Mouse (Mus musculus) kidney, embryonic 14.5 days (tissue): ENCODE results near the gene Gm20532. TPM values are rescaled to one million over a fixed set of nuclear protein-coding genes. Genes with fewer than 3 reads are reported as not detected.

Experiments used
- ATAC-seq: fragments of 200-750 bp; cut with Nextera tagmentation; 2 replicates; pipeline ENCODE4 v1.8.0; 2017; ENCODE audit warnings: moderate number of reproducible peaks, mild to moderate bottlenecking, moderate TSS enrichment, moderate library complexity; ENCODE audit not compliant: low FRiP score, low TSS enrichment
- H3K27ac ChIP-seq: fragments of 300-500 bp; sonication (generic); 2 replicates; pipeline ENCODE4 v1.5.1; 2014; ENCODE audit warnings: low read depth, mild to moderate bottlenecking, low read length, moderate library complexity, mixed read lengths
- H3K27me3 ChIP-seq: fragments of 300-500 bp; sonication (generic); 2 replicates; pipeline ENCODE4 v1.6.1; 2014; ENCODE audit warnings: mild to moderate bottlenecking, low read length; ENCODE audit not compliant: control insufficient read depth, insufficient read depth
- H3K36me3 ChIP-seq: fragments of 300-500 bp; sonication (generic); 2 replicates; pipeline ENCODE4 v1.6.1; 2014; ENCODE audit warnings: low read length, mixed read lengths; ENCODE audit not compliant: control insufficient read depth, insufficient read depth
- H3K4me1 ChIP-seq: fragments of 300-500 bp; sonication (generic); 2 replicates; pipeline ENCODE4 v1.6.1; 2014; ENCODE audit warnings: low read length, mixed read lengths; ENCODE audit not compliant: control insufficient read depth, insufficient read depth
- H3K4me2 ChIP-seq: fragments of 300-500 bp; sonication (generic); replicated peaks from 2 replicates; pipeline ENCODE4 v1.6.1; 2014; ENCODE audit warnings: low read depth, mild to moderate bottlenecking, low read length
- H3K4me3 ChIP-seq: fragments of 300-500 bp; sonication (generic); 2 replicates; pipeline ENCODE4 v1.5.1; 2014; ENCODE audit warnings: mild to moderate bottlenecking, low read length
- H3K9ac ChIP-seq: fragments of 300-500 bp; sonication (generic); 2 replicates; pipeline ENCODE4 v1.6.1; 2014; ENCODE audit warnings: low read depth, mild to moderate bottlenecking, low read length, moderate library complexity
- H3K9me3 ChIP-seq: fragments of 300-500 bp; sonication (generic); 2 replicates; pipeline ENCODE4 v1.6.1; 2016; ENCODE audit warnings: low read length; ENCODE audit not compliant: control insufficient read depth
- WGBS: fragments of 180-500 bp; shearing (Covaris S2); extraction: QIAGEN DNeasy Blood & Tissue Kit; methylation state at CpG from one replicate; pipeline ENCODE4 v1.1.7; 2014; 5-methylcytosine and 5-hydroxymethylcytosine counted together
- polyA plus RNA-seq: library from polyadenylated mRNA; unstranded; fragments of >200 nt; fragmentation: Nextera tagmentation; extraction: Ambion mirVana; gene quantifications from 2 replicates; pipeline ENCODE4 v1.2.1, GENCODE M21; 2014

The Gm20532 gene
- polyA plus RNA-seq, 1 experiment from 2014 or later, result not detected

GRCm38 (mm10) chr2:26594934-26595724 is 8.7 kb downstream of the Gm20532 start:
- no peaks in the 10 kb centered on the region for H3K27me3 ChIP-seq
- peak; percentile 63 for ATAC-seq
- H3K4me1 ChIP-seq, result 0 out of 2 replicates have a peak, but pooled peaks cover 3% of the 10 kb centered on the region
- H3K9ac ChIP-seq, result no peak overlapping the region
- H3K36me3 ChIP-seq, result peaks cover 36% of the 10 kb centered on the region
- no peak overlapping the region; the same call in 1 of the 2 replicates for H3K4me3 ChIP-seq
- 64% methylated on average over 6 of the region's 6 CpGs for WGBS
- no peaks in the 10 kb centered on the region for H3K9me3 ChIP-seq
- no peak overlapping the region for H3K4me2 ChIP-seq
- peak overlapping the region; percentile 64 for H3K27ac ChIP-seq

- Histone ChIP-seq H3K4me2 (no peak overlapping the region), H3K4me3 (no peak overlapping the region), H3K9me3 (no peaks in the 10 kb centered on the region), H3K27ac (peak overlapping the region; percentile 64), H3K36me3 (peaks cover 36% of the 10 kb centered on the region), H3K4me1 (0 out of 2 replicates have a peak, but pooled peaks cover 7% of the 10 kb centered on the region), H3K27me3 (no peaks in the 10 kb centered on the region), H3K9ac (no peak overlapping the region)
- WGBS, result 83% methylated on average over 11 of the region's 11 CpGs
- ATAC-seq, result no peak
Measured at GRCm38 (mm10) chr2:26595725-26596435, 9.4 kb downstream of the Gm20532 start.

DNA sequence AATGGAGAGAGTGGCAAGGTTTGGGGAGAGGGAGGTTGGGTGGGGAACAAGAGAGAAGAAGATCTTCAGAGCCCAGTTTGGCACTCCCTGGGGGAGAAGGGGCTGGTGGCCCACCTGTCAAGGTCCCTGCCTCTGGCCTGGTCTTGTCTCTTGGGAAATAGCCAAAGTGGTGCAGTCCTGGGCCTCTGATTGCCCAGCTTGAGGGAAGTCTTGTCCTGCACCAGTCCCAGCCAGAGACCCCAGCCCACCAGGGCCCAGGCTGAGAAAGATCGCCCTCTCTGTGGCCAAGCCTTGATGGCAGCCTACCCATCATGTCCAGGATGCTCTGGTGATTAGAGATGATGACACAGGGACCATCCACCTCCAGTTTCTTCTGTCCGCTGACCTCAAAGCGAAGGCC is 10.5 kb downstream of the Gm20532 start:
- H3K27ac ChIP-seq, result no peak overlapping the region
- no peak overlapping the region for H3K4me3 ChIP-seq
- no peak for ATAC-seq
- 95% methylated on average over 3 of the region's 3 CpGs for WGBS
- no peak overlapping the region for H3K9ac ChIP-seq
- H3K4me1 ChIP-seq, result 0 out of 2 replicates have a peak, but pooled peaks cover 7% of the 10 kb centered on the region
- H3K27me3 ChIP-seq, result no peaks in the 10 kb centered on the region
- peaks cover 29% of the 10 kb centered on the region for H3K36me3 ChIP-seq
- H3K9me3 ChIP-seq, result no peaks in the 10 kb centered on the region
- H3K4me2 ChIP-seq, result no peak overlapping the region

DNA sequence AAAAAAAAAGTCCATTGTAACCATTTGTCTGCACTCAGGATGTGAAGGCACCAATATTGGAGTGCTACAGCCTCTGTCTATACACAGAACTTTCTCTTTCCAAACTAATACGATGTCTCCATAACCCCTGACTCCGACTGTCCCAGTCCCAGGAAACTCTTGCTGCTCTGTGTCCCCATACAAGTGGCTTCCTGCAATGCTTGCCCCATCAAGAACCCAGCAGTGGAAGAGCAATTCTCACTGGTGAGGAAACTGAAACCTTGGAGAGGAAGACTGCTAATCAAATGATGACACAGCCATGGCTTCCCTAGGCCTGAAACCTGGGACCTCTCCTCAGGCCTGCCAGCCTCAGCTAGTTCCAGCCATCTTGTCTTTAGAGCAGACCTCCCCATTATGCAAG is 11.4 kb downstream of the Gm20532 start:
- WGBS, result 83% methylated on average over 2 of the region's 2 CpGs
- Histone ChIP-seq H3K27me3 (no peaks in the 10 kb centered on the region), H3K9ac (no peak overlapping the region), H3K4me2 (no peak overlapping the region), H3K4me3 (no peak overlapping the region), H3K36me3 (peaks cover 21% of the 10 kb centered on the region), H3K9me3 (no peaks in the 10 kb centered on the region), H3K4me1 (peaks cover 10% of the 10 kb centered on the region; the same call in 1 of the 2 replicates), H3K27ac (no peak overlapping the region)
- ATAC-seq, result no peak

GRCm38 (mm10) chr2:26598462-26598861 is 12.0 kb downstream of the Gm20532 start:
- peaks cover 13% of the 10 kb centered on the region; the same call in 1 of the 2 replicates for H3K4me1 ChIP-seq
- no peak overlapping the region for H3K4me2 ChIP-seq
- H3K9ac ChIP-seq, result no peak overlapping the region
- H3K27me3 ChIP-seq, result no peaks in the 10 kb centered on the region
- 68% methylated on average over 3 of the region's 3 CpGs for WGBS
- no peak overlapping the region for H3K27ac ChIP-seq
- H3K9me3 ChIP-seq, result no peaks in the 10 kb centered on the region
- ATAC-seq, result no peak
- H3K4me3 ChIP-seq, result no peak overlapping the region
- H3K36me3 ChIP-seq, result peaks cover 14% of the 10 kb centered on the region

DNA sequence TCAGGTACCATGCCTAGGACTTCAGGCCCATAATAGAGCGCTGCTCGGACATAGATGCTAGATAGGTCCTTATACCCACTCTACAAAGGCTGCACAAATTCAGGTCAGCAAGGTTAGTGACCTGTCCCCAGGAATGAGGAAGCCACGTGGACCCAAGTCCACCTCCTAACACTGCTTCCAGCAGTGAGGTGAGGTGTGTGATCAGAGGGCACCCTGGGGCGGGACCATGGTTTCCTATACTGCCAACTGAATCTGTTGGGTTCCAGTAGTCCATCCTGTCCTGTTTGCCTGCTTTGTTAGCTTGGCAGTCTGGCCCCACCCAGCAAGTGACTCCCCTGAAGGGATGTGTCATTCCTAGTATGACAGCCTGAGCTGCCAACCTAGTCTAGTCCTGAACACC is 13.5 kb downstream of the Gm20532 start:
- Histone ChIP-seq H3K27ac (no peak overlapping the region), H3K4me1 (peaks cover 19% of the 10 kb centered on the region; the same call in 1 of the 2 replicates), H3K27me3 (no peaks in the 10 kb centered on the region), H3K4me3 (no peak overlapping the region), H3K4me2 (no peak overlapping the region), H3K9me3 (no peaks in the 10 kb centered on the region), H3K9ac (no peak overlapping the region), H3K36me3 (peaks cover 5% of the 10 kb centered on the region; the same call in 1 of the 2 replicates)
- ATAC-seq, result no peak
- WGBS, result 85% methylated on average over 4 of the region's 4 CpGs

GRCm38 (mm10) chr2:26600664-26601063 is 14.2 kb downstream of the Gm20532 start:
- Histone ChIP-seq H3K9ac (no peak overlapping the region), H3K4me1 (peaks cover 19% of the 10 kb centered on the region; the same call in 1 of the 2 replicates), H3K4me2 (no peak overlapping the region), H3K4me3 (no peak overlapping the region), H3K36me3 (peaks cover 1% of the 10 kb centered on the region; the same call in 1 of the 2 replicates), H3K9me3 (no peaks in the 10 kb centered on the region), H3K27me3 (no peaks in the 10 kb centered on the region), H3K27ac (no peak overlapping the region)
- 84% methylated on average over 2 of the region's 2 CpGs for WGBS
- ATAC-seq, result no peak

DNA sequence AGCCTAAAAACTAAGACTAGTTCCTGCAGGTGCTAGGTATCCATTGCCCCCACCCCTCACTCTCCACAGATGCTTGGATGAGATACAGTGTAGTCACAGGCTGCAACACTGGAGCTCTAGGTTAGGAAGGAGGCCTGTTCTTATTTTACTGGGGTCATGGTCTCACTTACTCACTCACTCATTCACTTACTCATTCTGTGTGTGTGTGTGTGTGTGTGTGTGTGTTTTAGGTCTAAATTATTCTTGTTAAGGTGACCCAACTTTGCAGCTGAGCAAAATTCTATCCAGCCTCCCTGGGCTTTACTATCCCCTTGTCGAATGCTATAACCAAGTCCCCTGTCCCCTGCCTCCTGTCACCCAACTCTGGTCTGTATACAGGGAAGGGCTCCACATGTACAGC is 15.2 kb downstream of the Gm20532 start:
- H3K27ac ChIP-seq, result no peak overlapping the region
- H3K9me3 ChIP-seq, result no peaks in the 10 kb centered on the region
- H3K27me3 ChIP-seq, result no peaks in the 10 kb centered on the region
- H3K36me3 ChIP-seq, result no peaks in the 10 kb centered on the region
- H3K4me1 ChIP-seq, result peaks cover 19% of the 10 kb centered on the region; the same call in 1 of the 2 replicates
- no peak overlapping the region for H3K4me3 ChIP-seq
- H3K9ac ChIP-seq, result no peak overlapping the region
- 86% methylated on average over 1 of the region's 1 CpGs for WGBS
- no peak for ATAC-seq
- no peak overlapping the region for H3K4me2 ChIP-seq

DNA sequence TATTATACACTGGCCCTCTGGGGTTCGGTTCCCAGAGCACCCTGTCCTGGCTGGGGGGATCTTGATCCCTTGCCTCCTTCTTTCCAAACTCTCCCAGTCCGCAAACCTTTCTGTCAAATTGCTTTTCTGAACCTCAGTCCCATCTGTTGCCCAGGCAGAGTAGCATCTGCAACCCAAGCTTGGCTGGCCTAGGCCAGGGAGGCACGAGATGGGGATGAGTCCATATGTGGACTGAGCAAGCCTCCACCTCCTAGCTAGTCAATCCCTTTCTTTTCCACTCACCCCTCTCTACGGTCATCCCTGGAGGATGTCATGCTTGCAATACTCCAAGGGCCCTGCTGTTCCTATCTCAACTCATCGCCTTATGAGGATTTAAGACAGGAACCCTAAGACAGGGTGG is 16.2 kb downstream of the Gm20532 start:
- no peaks in the 10 kb centered on the region for H3K27me3 ChIP-seq
- H3K27ac ChIP-seq, result no peak overlapping the region
- peak overlapping the region; percentile 70 for H3K4me3 ChIP-seq
- ATAC-seq, result no peak
- peak overlapping the region; percentile 81 for H3K9ac ChIP-seq
- H3K36me3 ChIP-seq, result no peaks in the 10 kb centered on the region
- WGBS, result 79% methylated on average over 5 of the region's 5 CpGs
- peaks cover 19% of the 10 kb centered on the region; the same call in 1 of the 2 replicates for H3K4me1 ChIP-seq
- no peaks in the 10 kb centered on the region for H3K9me3 ChIP-seq
- peak overlapping the region; percentile 88 for H3K4me2 ChIP-seq
